ENCODE assay signal across 8 mouse cellular contexts in genomic region chr7:45091001-45091990, GRCm38 (mm10). TPM values are rescaled to one million over a fixed set of nuclear protein-coding genes. Genes with fewer than 3 reads are reported as not detected.
A peak's percentile ranks its signal among the peaks of the same experiment; 100 is the strongest.
DNase-seq lines count a peak whose midpoint lies in the region; ATAC-seq lines count a peak whose summit lies in the region.

No protein-coding gene starts in this region.

- peak overlapping the region; percentile 59 for H3K4me3 ChIP-seq in kidney, embryonic 15.5 days (replicated peaks)
- H3K4me3 ChIP-seq in liver, embryonic 13.5 days (replicated peaks): peak overlapping the region; percentile 58

- 8% methylated on average over 35 of the region's 35 CpGs for WGBS in kidney, embryonic 15.5 days
- WGBS in liver, embryonic 13.5 days (ENCODE audit: insufficient replicate concordance): 13% methylated on average over 35 of the region's 35 CpGs

- no peak for DNase-seq in kidney, postnatal 25 days
- peak; percentile 44 to 70 for DNase-seq in heart, postnatal 10 days
- no peak for DNase-seq in liver, embryonic 13.5 days
- peak; percentile 22 for DNase-seq in retina, postnatal 1 day
- no peak for DNase-seq in spleen, adult 12 weeks (ENCODE audit: low spot score)

- peak overlapping the region; percentile 77 for H3K9ac ChIP-seq in kidney, embryonic 15.5 days
- peak overlapping the region; percentile 59 for H3K9ac ChIP-seq in liver, embryonic 13.5 days

- peak overlapping the region; percentile 90 for H3K27ac ChIP-seq in kidney, embryonic 15.5 days
- H3K27ac ChIP-seq in liver, embryonic 13.5 days: peak overlapping the region; percentile 60

- no peaks in the 10 kb centered on the region for H3K27me3 ChIP-seq in kidney, embryonic 15.5 days
- no peaks in the 10 kb centered on the region for H3K27me3 ChIP-seq in liver, embryonic 13.5 days

- intact Hi-C loops in heart, postnatal 10 days (cut with DNase I): no loop called here

- peak; percentile 52 for ATAC-seq in kidney, embryonic 15.5 days (replicated peaks; ENCODE audit: low FRiP score)
- peak; percentile 61 for ATAC-seq in common myeloid progenitor, adult 5-6 weeks (replicated peaks; ENCODE audit: low read depth, poor library complexity, severe bottlenecking)
- ATAC-seq in liver, embryonic 13.5 days (ENCODE audit: low read depth): peak; percentile 58
- no peak for ATAC-seq in erythroid progenitor cell, adult 5-6 weeks (replicated peaks; ENCODE audit: low FRiP score, poor library complexity, severe bottlenecking)

- H3K9me3 ChIP-seq in kidney, embryonic 15.5 days (replicated peaks): no peaks in the 10 kb centered on the region
- no peaks in the 10 kb centered on the region for H3K9me3 ChIP-seq in liver, embryonic 13.5 days (replicated peaks)

- H3K36me3 ChIP-seq in kidney, embryonic 15.5 days: peaks cover 36% of the 10 kb centered on the region
- H3K36me3 ChIP-seq in liver, embryonic 13.5 days: 0 out of 2 replicates have a peak, but pooled peaks cover 6% of the 10 kb centered on the region

- H3K4me2 ChIP-seq in kidney, embryonic 15.5 days: peak overlapping the region; percentile 79
- peak overlapping the region; percentile 77 for H3K4me2 ChIP-seq in liver, embryonic 13.5 days

- peaks cover 47% of the 10 kb centered on the region for H3K4me1 ChIP-seq in kidney, embryonic 15.5 days
- H3K4me1 ChIP-seq in liver, embryonic 13.5 days (replicated peaks): peaks cover 56% of the 10 kb centered on the region

RNA-seq across cellular contexts. Expression of gene Rcn3, which starts 0.7 kb away (rescaled TPM):
- polyA plus RNA-seq in kidney, embryonic 15.5 days (2015; fragmentation: Nextera tagmentation; extraction: Ambion mirVana): 322 and 362 TPM in 2 replicates
- 23.2 and 37.1 TPM in 2 replicates for total RNA-seq in common myeloid progenitor, adult 5-6 weeks (2017)
- 10 to 100 TPM; 76.5 to 83.4 TPM for total RNA-seq in heart, postnatal 10 days (2021)
- 35.6 and 38.7 TPM in 2 replicates for polyA plus RNA-seq in liver, embryonic 13.5 days (2015; fragmentation: Nextera tagmentation; extraction: Ambion mirVana)
- 1.1 and 8.8 TPM in 2 replicates for total RNA-seq in erythroid progenitor cell, adult 5-6 weeks (2015; ENCODE audit: low replicate concordance)
- 1.9 and 4.0 TPM in 2 replicates for total RNA-seq in erythroid progenitor cell, adult 5-6 weeks (2017; ENCODE audit: low replicate concordance)

RNA-seq across cellular contexts. Expression of gene Fcgrt, which starts 12.4 kb away (rescaled TPM):
- 78.0 and 93.5 TPM in 2 replicates for polyA plus RNA-seq in kidney, embryonic 15.5 days (2015; fragmentation: Nextera tagmentation; extraction: Ambion mirVana)
- total RNA-seq in common myeloid progenitor, adult 5-6 weeks (2017): 4.0 and 4.7 TPM in 2 replicates
- total RNA-seq in heart, postnatal 10 days (2021): 10 to 100 TPM; 65.4 to 69.2 TPM
- 29.2 and 31.9 TPM in 2 replicates for polyA plus RNA-seq in liver, embryonic 13.5 days (2015; fragmentation: Nextera tagmentation; extraction: Ambion mirVana)
- 10.5 TPM in 2 replicates for total RNA-seq in erythroid progenitor cell, adult 5-6 weeks (2015; ENCODE audit: low replicate concordance)
- 8.3 and 9.7 TPM in 2 replicates for total RNA-seq in erythroid progenitor cell, adult 5-6 weeks (2017; ENCODE audit: low replicate concordance)

RNA-seq across cellular contexts. Expression of gene Prrg2, which starts 28.8 kb away (rescaled TPM):
- polyA plus RNA-seq in kidney, embryonic 15.5 days (2015; fragmentation: Nextera tagmentation; extraction: Ambion mirVana): 33.7 and 36.2 TPM in 2 replicates
- total RNA-seq in common myeloid progenitor, adult 5-6 weeks (2017): 3.4 and 3.8 TPM in 2 replicates
- total RNA-seq in heart, postnatal 10 days (2021): 10 to 100 TPM; 10.9 to 11.3 TPM
- polyA plus RNA-seq in liver, embryonic 13.5 days (2015; fragmentation: Nextera tagmentation; extraction: Ambion mirVana): 7.1 and 7.8 TPM in 2 replicates
- total RNA-seq in erythroid progenitor cell, adult 5-6 weeks (2015; ENCODE audit: low replicate concordance): 2.9 and 8.8 TPM in 2 replicates
- total RNA-seq in erythroid progenitor cell, adult 5-6 weeks (2017; ENCODE audit: low replicate concordance): 0.91 and 6.8 TPM in 2 replicates

RNA-seq across cellular contexts. Expression of gene Nosip, which starts 29.1 kb away (rescaled TPM):
- 71.5 and 79.5 TPM in 2 replicates for polyA plus RNA-seq in kidney, embryonic 15.5 days (2015; fragmentation: Nextera tagmentation; extraction: Ambion mirVana)
- total RNA-seq in common myeloid progenitor, adult 5-6 weeks (2017): 66.0 and 71.2 TPM in 2 replicates
- total RNA-seq in heart, postnatal 10 days (2021): 10 to 100 TPM; 33.9 to 35.9 TPM
- 31.5 and 32.0 TPM in 2 replicates for polyA plus RNA-seq in liver, embryonic 13.5 days (2015; fragmentation: Nextera tagmentation; extraction: Ambion mirVana)
- 24.5 and 30.6 TPM in 2 replicates for total RNA-seq in erythroid progenitor cell, adult 5-6 weeks (2015; ENCODE audit: low replicate concordance)
- total RNA-seq in erythroid progenitor cell, adult 5-6 weeks (2017; ENCODE audit: low replicate concordance): 32.7 and 54.0 TPM in 2 replicates

RNA-seq across cellular contexts. Expression of gene Rps11, which starts 32.9 kb away (rescaled TPM):
- 1,536 and 1,655 TPM in 2 replicates for polyA plus RNA-seq in kidney, embryonic 15.5 days (2015; fragmentation: Nextera tagmentation; extraction: Ambion mirVana)
- 1,473 and 1,910 TPM in 2 replicates for total RNA-seq in common myeloid progenitor, adult 5-6 weeks (2017)
- 100 to 1,000 TPM; 752 to 773 TPM for total RNA-seq in heart, postnatal 10 days (2021)
- 1,277 and 1,372 TPM in 2 replicates for polyA plus RNA-seq in liver, embryonic 13.5 days (2015; fragmentation: Nextera tagmentation; extraction: Ambion mirVana)
- total RNA-seq in erythroid progenitor cell, adult 5-6 weeks (2015; ENCODE audit: low replicate concordance): 694 and 736 TPM in 2 replicates
- 189 and 313 TPM in 2 replicates for total RNA-seq in erythroid progenitor cell, adult 5-6 weeks (2017; ENCODE audit: low replicate concordance)

Comparison
In these comparisons a context has a peak if more than half of its experiments do, and no peak if none do; other contexts are left out.
1. DNase-seq: peak in heart, postnatal 10 days (2 of 2) and retina, postnatal 1 day (single experiment); none in kidney, postnatal 25 days (0 of 2), liver, embryonic 13.5 days (single experiment) and spleen, adult 12 weeks (single experiment).
2. RNA of gene Fcgrt, which starts 12.4 kb away (total RNA-seq): 65.4 to 69.2 TPM in heart, postnatal 10 days; 8.3 to 10.5 TPM in erythroid progenitor cell, adult 5-6 weeks and 4.0 to 4.7 TPM in common myeloid progenitor, adult 5-6 weeks; every median in the first group is over 4 times any median in the second.